Mouse (Mus musculus) right cerebral cortex, postnatal 10 days (tissue): ENCODE measurements around the gene Tmem53.

Source experiments
- DNase-seq, 2 experiments: peaks; one replicate each; pipeline ENCODE4 v3.0.0; 2021; ENCODE audit warnings: low spot score in 2 of 2

Gene Tmem53

GRCm38 (mm10) chr4:117281090-117281845, 29.5 kb downstream of the Tmem53 start:
- no peak for DNase-seq

GRCm38 (mm10) chr4:117283271-117284191, 31.8 kb downstream of the Tmem53 start:
- DNase-seq: no peak

- DNase-seq: no peak
Observed at GRCm38 (mm10) chr4:117284363-117284762, 32.6 kb downstream of the Tmem53 start.

GRCm38 (mm10) chr4:117288277-117288926, 36.7 kb downstream of the Tmem53 start:
- no peak for DNase-seq

DNA sequence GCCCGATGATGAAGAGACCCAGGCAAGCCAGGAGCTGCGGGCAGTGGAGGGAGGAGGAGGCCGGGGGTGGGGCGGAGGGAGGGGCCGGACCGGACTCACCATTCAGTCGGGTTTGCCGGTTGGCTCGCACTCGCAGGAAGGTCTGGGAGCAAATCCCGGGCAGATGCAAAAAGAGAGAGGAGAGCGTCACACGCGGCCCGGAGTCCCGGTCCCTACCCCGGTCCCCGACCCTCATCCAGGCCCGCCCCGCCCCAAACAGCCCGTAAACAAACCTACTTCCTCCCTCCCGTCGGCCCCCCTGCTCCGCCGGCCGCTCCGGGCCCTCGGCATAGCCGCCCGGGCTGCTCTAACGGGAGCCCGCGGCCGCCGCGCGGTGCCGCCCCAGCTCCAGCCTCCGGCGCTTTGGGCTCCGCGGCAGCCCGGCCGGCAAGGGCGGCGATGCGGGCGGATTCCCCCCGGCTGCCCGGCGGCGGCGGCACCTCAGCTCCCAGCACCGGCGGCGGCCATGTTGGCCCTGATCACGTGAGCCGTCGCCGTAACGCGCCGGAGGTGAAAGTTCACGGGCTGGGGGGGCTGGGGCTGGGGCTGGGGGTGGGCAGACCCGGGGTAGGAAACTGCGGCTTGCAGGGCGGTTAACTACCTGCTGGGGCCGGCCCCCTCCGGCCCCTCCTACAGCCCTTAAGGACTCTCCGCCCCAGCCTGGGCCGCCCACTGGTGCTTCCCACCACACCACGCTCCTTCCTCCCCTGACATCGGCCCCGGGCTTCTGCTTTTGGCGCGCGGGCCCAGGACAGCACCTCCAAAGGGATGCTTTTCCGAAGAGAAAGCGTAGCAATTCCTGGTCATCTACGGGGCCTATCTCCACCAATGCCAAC, 37.4 kb downstream of the Tmem53 start:
- DNase-seq: peak; percentile 84 to 87

GRCm38 (mm10) chr4:117291696-117292095, 39.9 kb downstream of the Tmem53 start:
- DNase-seq: no peak

- no peak for DNase-seq
Observed at GRCm38 (mm10) chr4:117296849-117297593, 45.3 kb downstream of the Tmem53 start.

GRCm38 (mm10) chr4:117297819-117298218, 46.1 kb downstream of the Tmem53 start:
- DNase-seq: no peak

DNA sequence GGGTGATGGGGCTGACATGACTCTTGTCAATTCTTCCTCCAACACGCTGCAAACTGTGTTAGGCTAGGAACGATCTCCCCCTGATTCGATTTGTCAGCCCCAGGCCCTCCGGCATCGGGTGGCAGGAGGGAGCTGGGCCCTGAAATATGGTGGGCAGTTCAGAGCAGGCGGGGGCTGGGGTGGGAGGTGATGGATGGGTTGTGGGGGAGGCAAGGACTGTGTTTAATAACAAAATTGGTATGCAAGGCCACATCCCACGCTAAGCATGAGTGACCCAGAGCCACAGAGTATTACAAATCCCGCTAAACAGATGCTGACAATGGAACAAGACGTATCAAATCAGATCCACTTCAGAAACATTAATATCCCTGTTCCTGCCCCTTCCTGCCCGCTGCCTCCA, 48.2 kb downstream of the Tmem53 start:
- no peak for DNase-seq

GRCm38 (mm10) chr4:117302027-117302806, 50.5 kb downstream of the Tmem53 start:
- DNase-seq: no peak

GRCm38 (mm10) chr4:117303581-117304238, 52.0 kb downstream of the Tmem53 start:
- no peak for DNase-seq

DNA sequence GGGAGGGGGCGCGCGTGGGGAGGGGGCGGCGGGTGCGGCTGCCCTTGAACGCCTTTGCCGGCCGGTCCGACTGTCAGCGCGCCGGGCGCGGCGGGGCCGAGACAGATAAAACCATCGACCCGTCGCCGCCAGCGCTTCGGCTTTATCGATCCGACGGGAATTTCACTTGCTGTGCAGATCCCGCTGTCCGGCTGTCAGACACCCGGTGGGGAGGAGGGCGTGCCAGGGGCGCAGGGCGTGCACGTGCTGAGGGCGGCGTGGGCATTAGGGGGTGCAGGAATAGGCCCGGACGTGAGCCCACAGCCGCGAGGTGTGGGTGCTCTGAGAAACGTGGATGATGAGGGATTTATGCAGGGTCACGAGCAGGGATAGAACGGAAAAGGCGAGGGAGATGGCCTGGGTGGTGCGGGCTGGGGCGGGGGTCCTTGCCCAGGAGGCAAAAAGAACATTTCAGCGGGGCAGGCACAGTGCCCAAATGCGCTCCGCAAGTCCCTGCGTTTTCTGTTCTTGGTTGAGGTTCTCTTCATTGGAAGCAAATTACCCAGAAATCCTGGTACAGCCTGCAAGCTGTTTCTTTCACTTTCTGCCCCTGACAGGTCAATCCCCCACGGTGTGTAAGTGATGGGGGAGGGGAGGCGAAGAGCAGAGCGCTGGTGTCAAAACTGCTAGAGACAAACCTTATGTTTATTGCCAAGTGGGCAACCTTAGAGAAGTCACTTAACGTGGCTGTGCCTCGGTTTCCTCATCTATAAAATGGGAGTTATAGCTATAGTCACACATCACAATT, 52.7 kb downstream of the Tmem53 start:
- DNase-seq: no peak

- DNase-seq: no peak
Observed at GRCm38 (mm10) chr4:117305461-117305860, 53.7 kb downstream of the Tmem53 start.

- no peak for DNase-seq
Observed at GRCm38 (mm10) chr4:117307270-117307669, 55.5 kb downstream of the Tmem53 start.

DNA sequence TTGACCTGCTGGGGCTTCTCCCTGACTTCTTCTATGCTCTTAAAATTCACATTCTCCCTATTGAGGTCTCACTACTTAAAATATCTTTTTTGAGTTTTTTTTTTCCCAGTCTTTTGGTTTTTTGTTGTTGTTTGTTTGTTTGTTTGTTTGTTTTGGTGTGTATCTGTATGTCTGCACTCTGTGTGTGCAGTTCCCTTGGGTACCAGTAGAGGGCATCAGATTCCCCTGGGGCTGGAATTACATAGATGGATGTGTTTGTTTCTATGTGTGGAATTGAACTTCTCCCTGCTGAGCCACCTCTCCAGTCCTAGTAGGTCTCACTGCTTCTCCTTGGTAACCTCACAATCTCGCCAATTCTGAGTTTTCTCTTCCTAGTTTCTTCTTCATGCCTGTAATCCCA, 57.7 kb downstream of the Tmem53 start:
- no peak for DNase-seq

DNA sequence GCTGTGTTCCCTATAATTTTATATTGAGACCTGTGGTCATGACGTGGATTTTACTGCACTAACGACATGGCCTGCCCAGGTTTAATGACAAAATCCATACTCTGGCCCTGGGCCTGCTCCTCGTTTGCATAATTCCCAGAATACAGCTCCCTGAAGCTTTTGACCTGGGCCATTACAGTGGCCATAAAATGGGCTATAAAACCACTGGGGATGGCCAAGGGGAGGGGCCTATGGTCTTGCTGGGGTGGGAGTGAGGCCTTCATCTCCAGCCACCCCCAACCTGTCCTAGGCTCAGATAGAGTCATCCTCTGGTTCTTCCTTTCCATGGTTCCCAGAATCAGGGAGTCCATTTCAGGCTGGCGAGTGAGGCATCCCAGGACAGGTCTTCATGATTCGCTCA, 60.1 kb downstream of the Tmem53 start:
- DNase-seq: no peak

GRCm38 (mm10) chr4:117312416-117313084, 60.8 kb downstream of the Tmem53 start:
- no peak for DNase-seq

- DNase-seq: no peak
Observed at GRCm38 (mm10) chr4:117313085-117313424, 61.3 kb downstream of the Tmem53 start.
